Mouse (Mus musculus): ENCODE measurements around the gene Alcam.

GRCm38 (mm10) chr16:52363944-52364511, 89.8 kb downstream of the Alcam start:
- TF ChIP-seq FLI1 (IDR thresholded peaks at IDR 0.05; ENCODE audit: low read length): no peak
- TF ChIP-seq GATA1 (IDR thresholded peaks at IDR 0.05; ENCODE audit: borderline replicate concordance, low read length): no peak
